Mouse (Mus musculus) liver, embryonic 14.5 days (tissue): Measurements from ENCODE around the gene Hist1h2bc.

ENCODE experiments used
- CTCF ChIP-seq: IDR thresholded peaks from 2 replicates; pipeline ENCODE4 v1.5.1; 2016; ENCODE audit warnings: antibody characterized with exemption, low read depth, control low read depth
- EP300 ChIP-seq: IDR thresholded peaks from 2 replicates; pipeline ENCODE4 v1.6.1; 2016; ENCODE audit warnings: antibody characterized with exemption, low read depth

DNA sequence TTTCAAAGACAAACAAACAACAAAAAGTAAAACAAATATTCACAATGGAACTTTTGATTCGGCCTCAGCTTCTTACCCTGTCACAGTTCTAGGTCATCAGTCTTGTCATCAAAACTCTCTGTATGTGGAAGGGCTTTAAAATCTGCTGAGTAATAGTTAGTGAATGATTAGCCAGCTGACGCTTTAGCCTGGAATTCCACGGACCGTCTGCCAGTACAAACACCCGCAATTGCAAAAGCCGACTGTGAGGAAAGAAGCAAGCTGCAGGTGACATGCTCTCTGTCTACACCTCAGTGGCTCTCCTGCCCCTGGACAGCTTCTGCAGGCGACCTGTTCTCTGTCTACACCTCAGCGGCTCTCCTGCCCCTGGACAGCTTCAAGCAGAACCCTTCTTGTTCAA lies 46.5 kb downstream of the Hist1h2bc start:
- no peak for TF ChIP-seq CTCF
- TF ChIP-seq EP300 = no peak
